Mouse (Mus musculus): ENCODE results near the gene Vipr1. TPM values are rescaled to one million over a fixed set of nuclear protein-coding genes. Genes with fewer than 3 reads are reported as not detected.

Vipr1 gene
- total RNA-seq, 2 experiments from 2014 or later = 0.73 to 2.1 TPM

DNA sequence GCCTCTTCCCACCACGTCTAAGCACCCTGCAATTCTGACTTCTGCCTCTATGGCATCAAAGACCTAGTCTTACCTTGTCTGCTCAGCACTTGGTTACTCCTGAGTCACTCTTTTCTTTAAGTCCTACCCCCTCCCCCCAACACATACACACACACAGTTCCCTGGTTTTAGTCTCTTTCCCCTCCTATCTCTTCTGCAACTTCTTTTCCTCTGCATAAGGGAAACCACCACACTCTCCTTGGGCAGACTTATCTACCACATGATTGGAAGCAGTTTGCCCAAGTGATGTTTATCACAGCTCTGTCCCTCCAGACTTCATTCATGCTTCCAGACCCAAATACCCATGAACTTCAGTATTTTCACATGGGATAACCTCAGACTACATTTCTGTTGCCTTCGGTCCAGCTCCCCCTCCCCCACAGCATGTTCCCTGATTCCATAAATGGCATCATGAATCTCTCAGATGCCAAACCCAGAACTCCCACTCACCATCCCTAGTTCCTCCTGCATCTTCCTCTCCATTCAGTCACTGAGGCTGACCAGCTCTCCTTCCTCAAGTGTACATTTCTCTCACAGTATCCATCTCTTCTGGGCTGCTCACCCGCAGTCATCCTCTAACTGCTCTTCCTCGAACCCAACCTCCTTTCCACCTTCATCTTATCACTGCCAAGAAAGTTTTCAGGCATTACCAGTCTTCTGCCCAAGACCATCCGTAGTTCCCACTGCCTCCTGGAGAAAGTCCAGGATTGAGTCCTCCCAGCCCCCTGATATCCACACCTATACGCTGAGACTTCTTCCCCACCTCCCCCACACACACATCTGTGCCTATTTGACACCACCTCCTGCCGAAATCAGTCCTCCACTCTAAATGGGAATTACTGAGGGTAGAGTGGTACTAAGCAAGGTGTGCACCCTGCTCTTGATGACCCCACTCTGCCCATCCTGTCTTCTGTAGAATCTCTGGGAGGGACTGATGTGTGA, 66.3 kb downstream of the Vipr1 start:
- intact Hi-C loops (cut with DNase I) = no loop called here
- DNase-seq = peak in 1 of 2 experiments; percentile 1

DNA sequence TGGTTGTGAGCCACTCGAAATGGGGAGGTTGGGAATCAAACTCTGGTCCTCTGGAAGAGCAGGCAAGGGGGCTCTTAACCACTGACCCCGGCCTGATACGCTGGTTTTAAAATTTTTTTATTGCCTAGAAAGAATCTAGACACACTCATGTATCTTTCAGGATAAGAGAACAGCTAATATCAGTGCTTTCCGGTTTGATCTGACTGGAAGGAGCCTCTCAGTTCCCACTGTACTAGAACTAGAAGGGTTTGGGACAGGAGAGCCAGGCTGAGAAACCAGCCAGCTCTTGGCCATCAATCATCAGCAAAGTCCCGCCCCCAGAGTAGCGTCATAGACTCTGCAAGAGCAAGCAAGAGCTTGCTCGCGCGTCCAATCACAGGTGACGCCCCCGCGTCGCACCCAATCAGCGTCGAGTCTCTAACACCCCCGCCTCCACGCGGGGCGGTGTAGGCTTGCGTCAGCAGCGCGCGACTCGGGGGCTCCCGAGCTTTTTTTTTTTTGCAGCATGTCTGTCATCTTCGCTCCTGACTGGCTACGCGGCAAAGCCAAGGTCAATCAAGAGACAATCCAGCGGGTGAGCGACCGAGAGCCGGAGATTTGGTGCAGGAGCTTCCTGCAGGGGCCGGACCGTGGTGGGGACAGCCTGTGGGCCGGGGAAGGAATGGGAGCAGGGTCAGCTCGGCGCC, 67.5 kb downstream of the Vipr1 start, which contains the start of gene Ss18l2:
Ss18l2 (plus strand) TSS at position 432 of the 686 bp plus-strand sequence.
- intact Hi-C loops (cut with DNase I) = no loop called here
- peak; percentile 97 to 98 for DNase-seq

DNA sequence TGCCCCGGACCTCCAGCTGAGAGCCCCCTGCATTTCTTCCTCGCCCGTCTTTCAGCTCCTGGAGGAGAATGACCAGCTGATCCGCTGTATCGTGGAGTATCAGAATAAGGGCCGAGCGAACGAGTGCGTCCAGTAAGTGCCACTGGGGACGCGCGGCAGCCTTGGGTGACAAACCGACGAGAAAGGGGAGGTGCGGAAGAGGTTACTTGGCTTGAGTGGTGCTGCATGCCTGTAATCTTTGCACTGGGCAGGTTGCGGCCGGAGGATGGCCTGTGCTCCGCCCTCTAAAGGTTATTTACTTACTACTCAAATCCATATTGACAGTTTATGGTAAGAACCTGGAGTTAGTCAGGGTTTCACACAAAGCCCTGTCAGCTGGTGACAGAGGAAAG, 68.1 kb downstream of the Vipr1 start:
- intact Hi-C loops (cut with DNase I) = no loop called here
- DNase-seq = no peak

DNA sequence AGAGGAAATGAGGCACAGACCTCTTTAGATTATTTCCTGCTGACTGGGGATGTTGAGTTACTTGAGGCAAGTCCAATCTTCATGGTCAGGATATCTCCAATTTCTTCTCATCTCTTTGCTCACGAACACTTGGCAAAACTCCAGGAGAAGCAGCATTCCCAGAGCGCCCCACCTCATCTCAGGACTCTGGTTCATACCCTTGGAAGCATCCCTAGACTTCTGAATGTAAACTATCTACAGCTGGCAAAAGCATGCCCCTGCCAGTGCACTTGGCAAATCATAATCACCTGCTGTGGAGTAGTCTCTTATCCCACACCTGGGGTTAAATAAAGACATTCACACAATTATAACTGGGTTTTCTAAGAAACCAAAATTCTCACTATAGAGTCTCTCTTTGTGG, 74.5 kb downstream of the Vipr1 start:
- DNase-seq = no peak
- intact Hi-C loops (cut with DNase I) = no loop called here

GRCm38 (mm10) chr9:121718070-121718705, 75.7 kb downstream of the Vipr1 start:
- no peak for DNase-seq
- intact Hi-C loops (cut with DNase I) = no loop called here

DNA sequence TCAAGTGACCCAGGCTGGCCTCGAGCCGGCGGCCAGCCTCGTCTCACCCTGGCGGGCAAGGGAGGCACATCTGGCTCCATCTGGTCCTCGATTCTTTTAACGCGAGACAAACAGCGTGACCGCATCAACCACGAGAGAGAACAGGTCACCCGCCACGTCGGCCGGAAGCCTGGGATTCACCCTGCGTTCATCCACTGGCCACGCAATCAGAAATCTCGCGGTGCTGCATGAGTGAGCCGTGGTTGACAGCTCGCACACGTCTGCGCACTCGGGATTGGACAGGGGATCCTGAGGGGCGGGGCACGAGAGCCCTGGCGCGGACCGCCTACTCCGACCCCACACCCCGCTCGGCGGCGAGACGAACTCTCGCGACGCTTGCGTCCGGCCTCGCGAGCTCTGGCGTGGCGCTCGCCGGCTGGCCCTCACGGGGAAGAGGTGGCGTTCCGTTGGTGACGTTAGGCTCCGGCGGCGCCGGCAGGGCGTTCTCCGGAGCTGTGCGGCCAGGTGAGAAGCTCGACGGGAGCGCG, 76.3 kb downstream of the Vipr1 start, which contains the start of gene Nktr:
Nktr (plus strand) TSS at position 378 of the 527 bp plus-strand sequence.
- intact Hi-C loops (cut with DNase I) = no loop called here
- peak; percentile 98 to 99 for DNase-seq

- peak in 1 of 2 experiments; percentile 70 for DNase-seq
- intact Hi-C loops (cut with DNase I) = no loop called here
Measured at GRCm38 (mm10) chr9:121719347-121720331, 77.1 kb downstream of the Vipr1 start.

Other genes starting within 250 kb of the Vipr1 start
- under 1 TPM in 1 of 2 experiments, not detected in 1; 0.54 TPM for gene Cck, start 147.0 kb upstream of the Vipr1 start, total RNA-seq (2021)
- gene Lyzl4, start 620 bp upstream of the Vipr1 start, total RNA-seq (2021) = not detected
- gene Sec22c, start 62.8 kb downstream of the Vipr1 start, total RNA-seq (2021) = 1 to 10 TPM; 5.3 to 5.8 TPM
- 100 to 1,000 TPM; 128 to 131 TPM for gene Ss18l2, start 67.6 kb downstream of the Vipr1 start, total RNA-seq (2021)
- 10 to 100 TPM; 44.8 to 46.5 TPM for gene Nktr, start 76.5 kb downstream of the Vipr1 start, total RNA-seq (2021)
- gene Zfp651, start 116.6 kb downstream of the Vipr1 start, total RNA-seq (2021) = 10 to 100 TPM; 89.4 to 91.9 TPM
- gene Klhl40, start 134.9 kb downstream of the Vipr1 start, total RNA-seq (2021) = 1 to 10 TPM; 6.7 to 6.8 TPM
- gene Hhatl, start 149.8 kb downstream of the Vipr1 start, total RNA-seq (2021) = 100 to 1,000 TPM; 118 to 123 TPM
- gene Ccdc13, start 196.7 kb downstream of the Vipr1 start, total RNA-seq (2021) = under 1 TPM in 1 of 2 experiments, not detected in 1; 0.38 TPM
- gene Higd1a, start 215.6 kb downstream of the Vipr1 start, total RNA-seq (2021) = 100 to 1,000 TPM; 203 to 224 TPM

Data from heart, postnatal 14 days (tissue).